Mouse (Mus musculus) neural tube, embryonic 12.5 days (tissue): Measurements from ENCODE around the gene Cenpf. TPM values are rescaled to one million over a fixed set of nuclear protein-coding genes. Genes with fewer than 3 reads are reported as not detected.
"Not testable (repeated sequence)": the region's sequence is repeated elsewhere in the genome, so short reads cannot be mapped to it uniquely, and the experiment has no call there.

Source experiments
- ATAC-seq: fragments of 200-750 bp; cut with Nextera tagmentation; 2 replicates; pipeline ENCODE4 v1.8.0; 2017; ENCODE audit warnings: low read depth, mild to moderate bottlenecking, moderate TSS enrichment, moderate library complexity; ENCODE audit not compliant: low FRiP score
- H3K27ac ChIP-seq: fragments of 300-500 bp; sonication (generic); 2 replicates; pipeline ENCODE4 v1.5.1; 2016
- H3K27me3 ChIP-seq: fragments of 300-500 bp; sonication (generic); replicated peaks from 2 replicates; pipeline ENCODE4 v1.6.1; 2016; ENCODE audit warnings: mild to moderate bottlenecking
- H3K36me3 ChIP-seq: fragments of 300-500 bp; sonication (generic); 2 replicates; pipeline ENCODE4 v1.6.1; 2016; ENCODE audit warnings: mild to moderate bottlenecking
- H3K4me1 ChIP-seq: fragments of 300-500 bp; sonication (generic); 2 replicates; pipeline ENCODE4 v1.6.1; 2016
- H3K4me2 ChIP-seq: fragments of 300-500 bp; sonication (generic); replicated peaks from 2 replicates; pipeline ENCODE4 v1.6.1; 2016; ENCODE audit warnings: mild to moderate bottlenecking
- H3K4me3 ChIP-seq: fragments of 300-500 bp; sonication (generic); 2 replicates; pipeline ENCODE4 v1.5.1; 2016
- H3K9ac ChIP-seq: fragments of 300-500 bp; sonication (generic); 2 replicates; pipeline ENCODE4 v1.6.1; 2016; ENCODE audit warnings: mild to moderate bottlenecking
- H3K9me3 ChIP-seq: fragments of 300-500 bp; sonication (generic); 2 replicates; pipeline ENCODE4 v1.6.1; 2016; ENCODE audit warnings: mild to moderate bottlenecking
- WGBS: fragments of 180-500 bp; shearing (Covaris S2); methylation state at CpG from one replicate; pipeline ENCODE4 v1.1.7; 2016; 5-methylcytosine and 5-hydroxymethylcytosine counted together
- polyA plus RNA-seq: library from polyadenylated mRNA; unstranded; fragments of >200 nt; fragmentation: Nextera tagmentation; extraction: Ambion mirVana; gene quantifications from 2 replicates; pipeline ENCODE4 v1.2.1, GENCODE M21; 2016

The Cenpf gene
- polyA plus RNA-seq, 1 experiment from 2014 or later = 74.8 TPM

DNA sequence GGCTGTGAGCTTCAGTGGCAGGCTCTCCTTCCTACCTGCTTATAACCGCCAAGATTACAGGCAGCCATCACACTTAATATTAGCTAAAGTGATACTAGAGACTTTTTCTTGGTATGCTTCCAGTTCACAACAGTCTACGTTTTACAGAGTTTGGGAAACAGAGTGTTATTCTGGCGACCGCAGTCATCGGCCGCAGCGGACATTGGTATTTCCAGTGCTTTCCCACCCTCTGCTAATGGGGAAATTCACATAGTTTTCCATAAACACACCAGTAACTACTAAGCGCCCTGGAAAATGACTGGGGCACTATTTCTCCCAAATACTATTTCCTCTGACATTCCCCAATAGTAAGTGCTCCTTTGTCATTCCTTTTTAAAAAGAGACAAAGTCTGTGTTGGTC is 21.1 kb upstream of the Cenpf start:
- Histone ChIP-seq H3K9ac (no peak overlapping the region), H3K4me1 (peaks cover 4% of the 10 kb centered on the region; the same call in 1 of the 2 replicates), H3K27me3 (no peaks in the 10 kb centered on the region), H3K4me3 (no peak overlapping the region), H3K27ac (no peak overlapping the region), H3K9me3 (no peaks in the 10 kb centered on the region), H3K36me3 (no peaks in the 10 kb centered on the region), H3K4me2 (no peak overlapping the region)
- no peak for ATAC-seq
- 74% methylated on average over 8 of the region's 8 CpGs for WGBS

GRCm38 (mm10) chr1:189707419-189707818 is 19.5 kb upstream of the Cenpf start:
- no peak overlapping the region for H3K9ac ChIP-seq
- no peak for ATAC-seq
- no peaks in the 10 kb centered on the region for H3K36me3 ChIP-seq
- H3K9me3 ChIP-seq = no peaks in the 10 kb centered on the region
- H3K4me3 ChIP-seq = no peak overlapping the region
- WGBS = 17% methylated on average over 5 of the region's 5 CpGs
- peaks cover 4% of the 10 kb centered on the region; the same call in 1 of the 2 replicates for H3K4me1 ChIP-seq
- no peak overlapping the region for H3K27ac ChIP-seq
- no peaks in the 10 kb centered on the region for H3K27me3 ChIP-seq
- no peak overlapping the region for H3K4me2 ChIP-seq

DNA sequence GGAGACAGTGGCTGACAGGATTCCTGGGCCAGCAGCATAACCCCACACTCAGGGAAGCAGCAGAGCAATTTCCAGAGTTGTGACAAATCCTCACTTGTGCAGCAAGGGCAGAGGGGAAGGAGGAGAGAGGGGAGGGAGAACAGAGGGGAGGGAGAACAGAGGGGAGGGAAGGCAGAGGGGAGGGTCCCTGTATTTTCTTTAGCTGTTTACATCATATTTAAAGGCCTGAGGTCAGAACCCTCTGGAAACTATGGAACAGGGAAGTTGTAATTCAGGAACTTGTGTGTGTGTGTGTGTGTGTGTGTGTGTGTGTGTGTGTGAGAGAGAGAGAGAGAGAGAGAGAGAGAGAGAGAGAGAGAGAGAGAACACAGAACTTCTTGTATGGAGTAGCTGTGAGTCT is 19.1 kb upstream of the Cenpf start:
- Histone ChIP-seq H3K9me3 (no peaks in the 10 kb centered on the region), H3K4me3 (no peak overlapping the region), H3K27me3 (no peaks in the 10 kb centered on the region), H3K4me1 (peaks cover 4% of the 10 kb centered on the region; the same call in 1 of the 2 replicates), H3K27ac (no peak overlapping the region), H3K4me2 (no peak overlapping the region), H3K9ac (no peak overlapping the region), H3K36me3 (no peaks in the 10 kb centered on the region)
- ATAC-seq = no peak

GRCm38 (mm10) chr1:189706040-189706645 is 18.3 kb upstream of the Cenpf start:
- no peaks in the 10 kb centered on the region for H3K9me3 ChIP-seq
- no peak overlapping the region for H3K4me2 ChIP-seq
- 57% methylated on average over 12 of the region's 12 CpGs for WGBS
- peaks cover 4% of the 10 kb centered on the region; the same call in 1 of the 2 replicates for H3K4me1 ChIP-seq
- H3K4me3 ChIP-seq = no peak overlapping the region
- H3K36me3 ChIP-seq = no peaks in the 10 kb centered on the region
- no peak for ATAC-seq
- H3K9ac ChIP-seq = no peak overlapping the region
- H3K27me3 ChIP-seq = no peaks in the 10 kb centered on the region
- no peak overlapping the region for H3K27ac ChIP-seq

GRCm38 (mm10) chr1:189703591-189703990 is 15.7 kb upstream of the Cenpf start:
- 78% methylated on average over 7 of the region's 7 CpGs for WGBS

GRCm38 (mm10) chr1:189703156-189703555 is 15.3 kb upstream of the Cenpf start:
- Histone ChIP-seq H3K9me3 (no peaks in the 10 kb centered on the region), H3K9ac (no peak overlapping the region)
- ATAC-seq = no peak

More at GRCm38 (mm10) chr1:189703591-189703990, 15.7 kb upstream of the Cenpf start:
- Histone ChIP-seq H3K27me3 (no peaks in the 10 kb centered on the region), H3K27ac (no peak overlapping the region), H3K36me3 (no peaks in the 10 kb centered on the region), H3K4me3 (no peak overlapping the region), H3K9me3 (no peaks in the 10 kb centered on the region), H3K4me2 (no peak overlapping the region), H3K9ac (no peak overlapping the region), H3K4me1 (peaks cover 4% of the 10 kb centered on the region; the same call in 1 of the 2 replicates)
- ATAC-seq = no peak

DNA sequence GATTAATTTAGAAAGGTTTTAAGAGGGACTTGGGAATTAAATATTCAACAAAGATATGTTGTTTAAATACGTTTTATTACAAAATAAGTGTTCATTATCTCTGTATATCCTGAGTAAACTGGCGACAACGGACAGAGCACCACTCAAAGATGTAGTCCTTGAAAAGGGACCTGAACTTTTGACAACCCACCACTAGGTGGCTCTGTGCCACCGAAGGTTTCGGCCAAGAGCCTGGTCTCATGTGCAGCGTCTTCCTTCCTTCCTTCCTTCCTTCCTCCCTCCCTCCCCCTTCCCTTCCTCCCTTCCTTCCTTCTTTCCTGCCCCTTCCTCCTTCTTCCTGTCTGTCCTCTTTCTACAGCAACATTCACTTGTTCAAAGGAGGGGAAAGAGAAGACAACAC is 13.1 kb upstream of the Cenpf start:
- no peak for ATAC-seq
- H3K9ac ChIP-seq = no peak overlapping the region
- no peaks in the 10 kb centered on the region for H3K4me1 ChIP-seq
- WGBS = 3% methylated on average over 6 of the region's 6 CpGs
- no peaks in the 10 kb centered on the region for H3K27me3 ChIP-seq
- H3K9me3 ChIP-seq = no peaks in the 10 kb centered on the region
- H3K36me3 ChIP-seq = no peaks in the 10 kb centered on the region
- no peak overlapping the region for H3K4me2 ChIP-seq
- no peak overlapping the region for H3K27ac ChIP-seq
- H3K4me3 ChIP-seq = no peak overlapping the region

More at GRCm38 (mm10) chr1:189703156-189703555, 15.3 kb upstream of the Cenpf start:
- peaks cover 4% of the 10 kb centered on the region; the same call in 1 of the 2 replicates for H3K4me1 ChIP-seq
- H3K4me2 ChIP-seq = no peak overlapping the region
- no peak overlapping the region for H3K4me3 ChIP-seq
- H3K27me3 ChIP-seq = no peaks in the 10 kb centered on the region
- H3K36me3 ChIP-seq = no peaks in the 10 kb centered on the region
- WGBS = 59% methylated on average over 7 of the region's 7 CpGs
- no peak overlapping the region for H3K27ac ChIP-seq

- ATAC-seq = no peak
- H3K4me3 ChIP-seq = no peak overlapping the region
- H3K36me3 ChIP-seq = no peaks in the 10 kb centered on the region
- no peaks in the 10 kb centered on the region for H3K9me3 ChIP-seq
- no peaks in the 10 kb centered on the region for H3K4me1 ChIP-seq
- H3K4me2 ChIP-seq = no peak overlapping the region
- H3K27me3 ChIP-seq = no peaks in the 10 kb centered on the region
- no peak overlapping the region for H3K27ac ChIP-seq
- no peak overlapping the region for H3K9ac ChIP-seq
- 84% methylated on average over 6 of the region's 6 CpGs for WGBS
These were observed 12.3 kb upstream of the Cenpf start for GRCm38 (mm10) chr1:189700186-189700585.

- Histone ChIP-seq H3K4me3 (no peak overlapping the region), H3K36me3 (no peaks in the 10 kb centered on the region), H3K27me3 (no peaks in the 10 kb centered on the region), H3K4me2 (no peak overlapping the region), H3K4me1 (no peaks in the 10 kb centered on the region), H3K27ac (no peak overlapping the region), H3K9me3 (no peaks in the 10 kb centered on the region), H3K9ac (no peak overlapping the region)
- ATAC-seq = no peak
- WGBS = 76% methylated on average over 4 of the region's 4 CpGs
These were observed 10.5 kb upstream of the Cenpf start for GRCm38 (mm10) chr1:189698416-189698815.

DNA sequence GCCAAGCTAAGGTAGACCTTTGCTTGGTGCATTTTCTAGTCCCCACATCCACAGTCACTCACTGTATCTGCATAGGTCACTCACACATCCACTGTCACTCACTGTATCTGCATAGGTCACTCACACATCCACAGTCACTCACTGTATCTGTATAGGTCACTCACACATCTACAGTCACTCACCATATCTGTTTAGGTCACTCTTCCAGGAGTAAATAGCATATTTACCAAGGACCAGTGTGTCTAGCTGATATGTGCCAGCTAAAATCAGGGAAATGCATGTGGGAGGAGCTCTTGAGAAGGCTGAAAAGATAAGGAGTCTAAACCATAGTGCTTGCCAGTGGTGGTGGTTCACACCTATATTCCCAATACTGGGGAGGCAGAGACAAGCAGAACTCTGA is 7.4 kb upstream of the Cenpf start:
- Histone ChIP-seq H3K36me3 (no peaks in the 10 kb centered on the region), H3K4me1 (no peaks in the 10 kb centered on the region), H3K27me3 (no peaks in the 10 kb centered on the region), H3K9me3 (no peaks in the 10 kb centered on the region), H3K4me2 (no peak overlapping the region), H3K4me3 (no peak overlapping the region), H3K9ac (no peak overlapping the region), H3K27ac (no peak overlapping the region)
- ATAC-seq = no peak

DNA sequence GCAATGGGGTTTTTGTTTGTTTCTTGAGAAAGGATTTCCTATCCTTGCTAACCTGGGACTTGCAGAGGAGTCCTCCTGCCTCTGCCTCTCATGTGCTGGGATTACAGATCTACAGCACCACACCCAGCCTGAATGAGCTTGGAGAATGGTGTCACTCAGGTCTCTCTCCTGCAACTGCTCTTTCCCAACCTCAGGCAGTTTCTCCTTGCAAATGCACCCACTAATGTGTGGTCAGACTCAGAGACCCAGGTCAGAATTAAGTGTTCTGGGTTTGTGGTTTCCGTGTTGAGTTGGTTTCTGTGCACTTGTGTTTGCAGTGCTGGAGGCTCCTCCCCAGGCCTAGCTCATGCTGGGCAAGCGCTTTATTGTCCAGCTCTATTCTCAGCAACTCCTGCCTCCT is 6.5 kb upstream of the Cenpf start:
- H3K9ac ChIP-seq = no peak overlapping the region
- no peak for ATAC-seq
- H3K9me3 ChIP-seq = no peaks in the 10 kb centered on the region
- 91% methylated on average over 2 of the region's 2 CpGs for WGBS
- no peaks in the 10 kb centered on the region for H3K27me3 ChIP-seq
- no peak overlapping the region for H3K27ac ChIP-seq
- H3K36me3 ChIP-seq = no peaks in the 10 kb centered on the region
- peaks cover 5% of the 10 kb centered on the region for H3K4me1 ChIP-seq
- no peak overlapping the region for H3K4me2 ChIP-seq
- H3K4me3 ChIP-seq = no peak overlapping the region

GRCm38 (mm10) chr1:189692442-189692841 is 4.6 kb upstream of the Cenpf start:
- H3K4me3 ChIP-seq, H3K4me2 ChIP-seq, H3K27ac ChIP-seq, ATAC-seq, H3K9me3 ChIP-seq, H3K36me3 ChIP-seq, H3K27me3 ChIP-seq, H3K9ac ChIP-seq: not testable (repeated sequence)
- WGBS = 47% methylated on average over 3 of the region's 3 CpGs
- peaks cover 14% of the 10 kb centered on the region for H3K4me1 ChIP-seq
